Mouse (Mus musculus): ENCODE results near the gene Cdk1.
"Not testable (repeated sequence)": the region's sequence is repeated elsewhere in the genome, so short reads cannot be mapped to it uniquely, and the experiment has no call there.

Cdk1 gene

GRCm38 (mm10) chr10:69352212-69353085 is at the start of gene Cdk1:
Gene Cdk1, minus strand, starts transcription at chr10:69352938.
- peak; percentile 94 to 95 for DNase-seq (ENCODE audit: low spot score in 2 of 2)

- DNase-seq (ENCODE audit: low spot score in 2 of 2): no peak
Measured at GRCm38 (mm10) chr10:69399814-69400385, 47.2 kb upstream of the Cdk1 start.

- no peak for DNase-seq (ENCODE audit: low spot score in 2 of 2)
Measured at GRCm38 (mm10) chr10:69398763-69399590, 46.2 kb upstream of the Cdk1 start, which contains the start of gene Ank3. Gene Ank3, plus strand, starts transcription at chr10:69398773.

GRCm38 (mm10) chr10:69398197-69398762 is 45.5 kb upstream of the Cdk1 start:
- no peak for DNase-seq (ENCODE audit: low spot score in 2 of 2)

- no peak for DNase-seq (ENCODE audit: low spot score in 2 of 2)
Measured at GRCm38 (mm10) chr10:69389511-69389910, 36.8 kb upstream of the Cdk1 start.

- no peak for DNase-seq (ENCODE audit: low spot score in 2 of 2)
Measured at GRCm38 (mm10) chr10:69386767-69387166, 34.0 kb upstream of the Cdk1 start.

- DNase-seq (ENCODE audit: low spot score in 2 of 2): no peak
Measured at GRCm38 (mm10) chr10:69385136-69385535, 32.4 kb upstream of the Cdk1 start.

- DNase-seq (ENCODE audit: low spot score in 2 of 2): no peak
Measured at GRCm38 (mm10) chr10:69384640-69385039, 31.9 kb upstream of the Cdk1 start.

GRCm38 (mm10) chr10:69383186-69383585 is 30.4 kb upstream of the Cdk1 start:
- no peak for DNase-seq (ENCODE audit: low spot score in 2 of 2)

- DNase-seq (ENCODE audit: low spot score in 2 of 2): no peak
Measured at GRCm38 (mm10) chr10:69375154-69375553, 22.4 kb upstream of the Cdk1 start.

- DNase-seq (ENCODE audit: low spot score in 2 of 2): no peak
Measured at GRCm38 (mm10) chr10:69373796-69374550, 21.2 kb upstream of the Cdk1 start.

- no peak for DNase-seq (ENCODE audit: low spot score in 2 of 2)
Measured at GRCm38 (mm10) chr10:69372061-69372460, 19.3 kb upstream of the Cdk1 start.

- DNase-seq (ENCODE audit: low spot score in 2 of 2): peak in 1 of 2 experiments; percentile 40
Measured at GRCm38 (mm10) chr10:69371441-69371840, 18.7 kb upstream of the Cdk1 start.

- DNase-seq (ENCODE audit: low spot score in 2 of 2): no peak
Measured at GRCm38 (mm10) chr10:69369321-69369720, 16.6 kb upstream of the Cdk1 start.

- no peak for DNase-seq (ENCODE audit: low spot score in 2 of 2)
Measured at GRCm38 (mm10) chr10:69366877-69367387, 14.2 kb upstream of the Cdk1 start.

- no peak for DNase-seq (ENCODE audit: low spot score in 2 of 2)
Measured at GRCm38 (mm10) chr10:69366208-69366607, 13.5 kb upstream of the Cdk1 start.

GRCm38 (mm10) chr10:69359666-69360065 is 6.9 kb upstream of the Cdk1 start:
- no peak for DNase-seq (ENCODE audit: low spot score in 2 of 2)

- DNase-seq (ENCODE audit: low spot score in 2 of 2): not testable (repeated sequence)
Measured at GRCm38 (mm10) chr10:69353086-69353479, 345 bp upstream of the Cdk1 start.

GRCm38 (mm10) chr10:69351842-69352211 is 911 bp downstream of the Cdk1 start:
- no peak for DNase-seq (ENCODE audit: low spot score in 2 of 2)

GRCm38 (mm10) chr10:69351071-69351841 is 1.5 kb downstream of the Cdk1 start:
- DNase-seq (ENCODE audit: low spot score in 2 of 2): peak; percentile 27 to 31
